Mouse (Mus musculus) central nervous system, embryonic 14 days (tissue): Measurements from ENCODE around the gene Prkce. TPM values are rescaled to one million over a fixed set of nuclear protein-coding genes. Genes with fewer than 3 reads are reported as not detected.

Source experiments
- polyA plus RNA-seq: library from polyadenylated mRNA; depleted of rRNA; stranded (reverse); fragments of >200 nt; gene quantifications from 2 replicates; pipeline ENCODE4 v1.2.3, GENCODE M21; 2012; rRNA removed

Prkce gene
- 13.0 and 14.5 TPM in 2 replicates for polyA plus RNA-seq

DNA sequence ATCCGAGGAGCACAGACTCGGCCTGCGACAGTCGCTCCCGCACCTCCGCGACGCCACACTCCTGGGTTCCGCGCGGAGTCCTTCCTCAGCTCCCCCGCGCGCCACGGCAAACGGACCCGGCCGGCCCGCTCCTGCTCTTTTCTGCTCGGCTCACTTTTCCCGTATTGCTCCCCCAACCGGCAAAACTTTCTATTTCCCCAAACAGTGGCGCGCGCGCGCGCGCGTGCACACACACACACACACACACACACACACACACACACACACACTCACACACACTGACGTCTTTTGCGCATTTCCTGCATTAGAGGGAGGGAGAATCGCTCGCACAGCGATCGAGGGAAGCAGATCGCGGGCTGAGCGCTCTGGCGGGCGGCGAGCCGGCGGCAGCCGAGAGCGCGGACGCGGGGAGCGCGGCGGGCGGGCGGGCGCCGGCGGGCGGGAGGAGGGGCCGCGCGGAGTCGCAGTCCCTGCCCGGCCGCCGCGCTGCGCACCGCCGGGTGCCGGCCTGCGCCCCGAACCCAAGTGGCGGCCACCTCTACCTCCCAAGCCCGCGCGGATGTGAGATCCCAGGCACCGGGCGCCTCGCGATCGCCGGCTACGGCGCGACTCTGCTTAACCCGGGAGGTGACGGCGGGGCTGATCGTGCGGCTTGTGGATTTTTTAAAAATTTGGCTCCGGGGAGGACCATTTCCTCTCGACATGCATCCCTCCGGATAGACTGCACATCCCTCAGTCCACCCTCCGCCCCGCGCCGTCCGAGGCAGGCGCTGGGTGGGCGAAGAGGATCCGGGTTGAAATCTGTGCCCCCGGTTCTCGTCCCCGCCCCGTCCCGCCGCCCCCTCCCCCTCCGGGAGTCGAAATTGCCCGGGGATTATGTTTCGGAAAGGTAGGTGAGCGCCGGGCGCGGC, at the start of gene Prkce:
Prkce (plus strand) TSS at position 466 of the 911 bp plus-strand sequence.

GRCm38 (mm10) chr17:86145079-86145951, 22.3 kb upstream of the Prkce start, which contains the start of gene Srbd1:
Gene Srbd1 (minus strand): TSS chr17:86145175.

DNA sequence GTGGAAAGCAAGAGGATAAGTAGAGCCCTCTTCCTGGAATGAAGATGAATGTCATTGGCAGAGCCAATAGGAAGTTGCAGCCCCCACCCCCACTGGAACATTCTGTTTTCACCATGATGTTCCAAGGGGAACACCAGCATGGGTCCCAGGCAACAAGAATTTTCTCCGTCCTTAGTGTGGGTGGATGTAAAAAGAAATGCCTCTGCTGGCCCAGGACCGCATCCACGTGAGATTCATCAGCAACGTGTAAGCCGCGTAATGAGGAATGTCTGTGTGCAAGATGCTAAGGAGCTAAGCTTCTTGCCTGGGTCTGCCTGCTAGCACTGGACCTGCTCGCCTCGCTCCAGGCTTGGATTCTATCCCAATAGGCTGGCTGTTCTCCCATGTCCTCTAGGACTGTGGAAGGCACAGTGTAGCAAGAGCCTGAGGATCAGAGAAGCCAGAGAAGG, 337.6 kb downstream of the Prkce start, which contains the start of gene Gm10309:
Gm10309 (minus strand) TSS at position 50 of the 449 bp plus-strand sequence.

Other genes with a start within 250 kb of the Prkce start
- 11.3 and 12.3 TPM in 2 replicates for gene Srbd1, start 22.6 kb upstream of the Prkce start, polyA plus RNA-seq